Mouse (Mus musculus) heart, embryonic 10.5 days (tissue): ENCODE measurements around the gene Spats2l. TPM values are rescaled to one million over a fixed set of nuclear protein-coding genes. Genes with fewer than 3 reads are reported as not detected.

ENCODE experiments used
- DNase-seq: peaks from one replicate; pipeline ENCODE4 v3.0.0-alpha.2; 2017; ENCODE audit warnings: low spot score
- H3K27ac ChIP-seq: fragments of 300-500 bp; sonication (generic); 2 replicates; pipeline ENCODE4 v1.5.1; 2016; ENCODE audit warnings: mild to moderate bottlenecking
- H3K27me3 ChIP-seq: fragments of 300-500 bp; sonication (generic); 2 replicates; pipeline ENCODE4 v1.6.1; 2016; ENCODE audit warnings: mild to moderate bottlenecking; ENCODE audit not compliant: poor library complexity, insufficient read depth, severe bottlenecking
- H3K36me3 ChIP-seq: fragments of 300-500 bp; sonication (generic); 2 replicates; pipeline ENCODE4 v1.6.1; 2016; ENCODE audit warnings: mild to moderate bottlenecking, moderate library complexity
- H3K4me1 ChIP-seq: fragments of 300-500 bp; sonication (generic); 2 replicates; pipeline ENCODE4 v1.6.1; 2016; ENCODE audit warnings: mild to moderate bottlenecking
- H3K4me3 ChIP-seq: fragments of 300-500 bp; sonication (generic); 2 replicates; pipeline ENCODE4 v1.5.1; 2016; ENCODE audit warnings: mild to moderate bottlenecking, moderate library complexity
- H3K9me3 ChIP-seq: fragments of 300-500 bp; sonication (generic); 2 replicates; pipeline ENCODE4 v1.6.1; 2016; ENCODE audit warnings: mild to moderate bottlenecking, moderate library complexity
- WGBS: fragments of 180-500 bp; shearing (Covaris S2); methylation state at CpG from one replicate; pipeline ENCODE4 v1.1.7; 2016; 5-methylcytosine and 5-hydroxymethylcytosine counted together
- polyA plus RNA-seq: library from polyadenylated mRNA; unstranded; fragments of >200 nt; fragmentation: Nextera tagmentation; extraction: Ambion mirVana; gene quantifications from 2 replicates; pipeline ENCODE4 v1.2.1, GENCODE M21; 2016

The Spats2l gene
- polyA plus RNA-seq, 1 experiment from 2014 or later, result 34.3 TPM

GRCm38 (mm10) chr1:57955774-57956173, 181.8 kb downstream of the Spats2l start:
- no peak for DNase-seq
- H3K9me3 ChIP-seq, result no peaks in the 10 kb centered on the region
- H3K27me3 ChIP-seq, result no peaks in the 10 kb centered on the region
- WGBS, result 86% methylated on average over 1 of the region's 1 CpGs
- no peaks in the 10 kb centered on the region for H3K4me1 ChIP-seq
- no peak overlapping the region for H3K27ac ChIP-seq
- peaks cover 46% of the 10 kb centered on the region for H3K36me3 ChIP-seq
- H3K4me3 ChIP-seq, result no peak overlapping the region

- DNase-seq, result peak; percentile 96
- peaks cover 7% of the 10 kb centered on the region; the same call in 1 of the 2 replicates for H3K36me3 ChIP-seq
- H3K9me3 ChIP-seq, result no peaks in the 10 kb centered on the region
- H3K27ac ChIP-seq, result peak overlapping the region; percentile 93
- H3K4me3 ChIP-seq, result peak overlapping the region; percentile 76
- WGBS, result under 1% methylated on average over 65 of the region's 65 CpGs
- H3K4me1 ChIP-seq, result 0 out of 2 replicates have a peak, but pooled peaks cover 4% of the 10 kb centered on the region
- no peaks in the 10 kb centered on the region for H3K27me3 ChIP-seq
These were observed 195.6 kb downstream of the Spats2l start for GRCm38 (mm10) chr1:57969327-57970271.

- no peak overlapping the region for H3K4me3 ChIP-seq
These were observed 197.6 kb downstream of the Spats2l start for GRCm38 (mm10) chr1:57971588-57971987.

GRCm38 (mm10) chr1:57976860-57977259, 202.9 kb downstream of the Spats2l start:
- no peak overlapping the region for H3K27ac ChIP-seq
- H3K4me1 ChIP-seq, result no peaks in the 10 kb centered on the region
- no peak overlapping the region for H3K4me3 ChIP-seq
- H3K36me3 ChIP-seq, result no peaks in the 10 kb centered on the region
- H3K27me3 ChIP-seq, result no peaks in the 10 kb centered on the region
- H3K9me3 ChIP-seq, result no peaks in the 10 kb centered on the region
- WGBS, result 85% methylated on average over 3 of the region's 3 CpGs
- DNase-seq, result no peak

More at GRCm38 (mm10) chr1:57971588-57971987, 197.6 kb downstream of the Spats2l start:
- Histone ChIP-seq H3K27me3 (no peaks in the 10 kb centered on the region), H3K4me1 (0 out of 2 replicates have a peak, but pooled peaks cover 4% of the 10 kb centered on the region), H3K27ac (no peak overlapping the region), H3K9me3 (no peaks in the 10 kb centered on the region), H3K36me3 (no peaks in the 10 kb centered on the region)
- WGBS, result 73% methylated on average over 2 of the region's 2 CpGs
- DNase-seq, result no peak

- Histone ChIP-seq H3K36me3 (no peaks in the 10 kb centered on the region), H3K27me3 (no peaks in the 10 kb centered on the region), H3K9me3 (no peaks in the 10 kb centered on the region), H3K27ac (peak overlapping the region; percentile 7; the same call in 1 of the 2 replicates), H3K4me1 (no peaks in the 10 kb centered on the region), H3K4me3 (no peak overlapping the region)
- no peak for DNase-seq
- 58% methylated on average over 6 of the region's 6 CpGs for WGBS
These were observed 215.2 kb downstream of the Spats2l start for GRCm38 (mm10) chr1:57989052-57989600.

GRCm38 (mm10) chr1:57991277-57991676, 217.3 kb downstream of the Spats2l start:
- WGBS, result 78% methylated on average over 2 of the region's 2 CpGs
- H3K27me3 ChIP-seq, result no peaks in the 10 kb centered on the region
- DNase-seq, result no peak
- no peak overlapping the region for H3K4me3 ChIP-seq
- H3K9me3 ChIP-seq, result no peaks in the 10 kb centered on the region
- H3K27ac ChIP-seq, result no peak overlapping the region
- no peaks in the 10 kb centered on the region for H3K36me3 ChIP-seq
- H3K4me1 ChIP-seq, result peaks cover 1% of the 10 kb centered on the region; the same call in 1 of the 2 replicates

GRCm38 (mm10) chr1:57995432-57996132, 221.6 kb downstream of the Spats2l start, which contains the start of gene Sgo2a:
Gene Sgo2a (plus strand): TSS chr1:57995971.
- H3K27ac ChIP-seq, result peak within 1 kb of the TSS; percentile 92
- H3K27me3 ChIP-seq, result no peaks in the 10 kb centered on the region
- peak within 1 kb of the TSS; percentile 94 for H3K4me3 ChIP-seq
- peak; percentile 97 for DNase-seq
- peaks cover 7% of the 10 kb centered on the region for H3K36me3 ChIP-seq
- 6% methylated on average over 30 of the region's 30 CpGs for WGBS
- no peaks in the 10 kb centered on the region for H3K9me3 ChIP-seq
- peaks cover 20% of the 10 kb centered on the region for H3K4me1 ChIP-seq

GRCm38 (mm10) chr1:57996133-57996615, 222.2 kb downstream of the Spats2l start:
- Histone ChIP-seq H3K36me3 (peaks cover 12% of the 10 kb centered on the region), H3K4me3 (peak overlapping the region; percentile 94), H3K27ac (peak overlapping the region; percentile 92), H3K4me1 (peaks cover 20% of the 10 kb centered on the region), H3K27me3 (no peaks in the 10 kb centered on the region), H3K9me3 (no peaks in the 10 kb centered on the region)
- no peak for DNase-seq
- under 1% methylated on average over 29 of the region's 29 CpGs for WGBS

Other genes with a start within 250 kb of the Spats2l start
- 18.0 and 18.4 TPM in 2 replicates for gene Sgo2a, start 221.8 kb downstream of the Spats2l start, polyA plus RNA-seq
- gene Kctd18, start 244.8 kb downstream of the Spats2l start, polyA plus RNA-seq, result 12.0 and 12.5 TPM in 2 replicates